1 mouse cellular context compared by ENCODE assay signal in the genomic region with DNA sequence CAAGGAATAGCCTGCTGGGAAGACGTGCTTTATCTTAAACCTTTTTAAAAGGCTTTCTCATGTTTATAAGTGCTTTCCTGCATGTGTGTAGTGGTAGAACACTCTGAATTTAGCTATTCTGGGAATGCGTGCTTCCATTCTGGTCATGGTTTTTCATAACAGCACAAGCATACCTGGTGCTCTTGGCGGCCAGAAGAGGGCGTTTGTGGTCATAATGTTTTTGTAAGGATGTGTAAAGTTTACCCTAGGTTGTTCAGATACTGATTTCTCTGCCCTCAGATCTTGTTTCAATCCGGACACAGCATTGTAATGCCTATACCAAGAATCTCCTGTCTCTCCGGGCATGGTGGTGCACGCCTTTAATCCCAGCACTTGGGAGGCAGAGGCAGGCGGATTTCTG.
A peak's percentile ranks its signal among the peaks of the same experiment; 100 is the strongest.
TF ChIP-seq lines count a peak whose summit lies in the region.

No protein-coding gene starts in this region.

TF ChIP-seq in MEL, 35 proteins besides CTCF, POLR2A, EP300 and RAD21:
- peak; percentile 60 for TF ChIP-seq ZC3H11A (IDR thresholded peaks at IDR 0.05; ENCODE audit: low read depth, low read length)
- TF ChIP-seq ZKSCAN1 (IDR thresholded peaks at IDR 0.05; ENCODE audit: low read depth, low read length) = no peak
- TF ChIP-seq SMC3 (IDR thresholded peaks at IDR 0.05; ENCODE audit: low read depth, low read length) = peak; percentile 74
